Mouse (Mus musculus) lung, postnatal 0 days (tissue): Measurements from ENCODE around the gene Srp9.

Source experiments
- CTCF ChIP-seq: IDR thresholded peaks from 2 replicates; pipeline ENCODE4 v1.5.1; 2016; ENCODE audit warnings: antibody characterized with exemption, mild to moderate bottlenecking
- EP300 ChIP-seq: IDR thresholded peaks from 2 replicates; pipeline ENCODE4 v1.6.1; 2016; ENCODE audit warnings: antibody characterized with exemption, mild to moderate bottlenecking, control low read depth

DNA sequence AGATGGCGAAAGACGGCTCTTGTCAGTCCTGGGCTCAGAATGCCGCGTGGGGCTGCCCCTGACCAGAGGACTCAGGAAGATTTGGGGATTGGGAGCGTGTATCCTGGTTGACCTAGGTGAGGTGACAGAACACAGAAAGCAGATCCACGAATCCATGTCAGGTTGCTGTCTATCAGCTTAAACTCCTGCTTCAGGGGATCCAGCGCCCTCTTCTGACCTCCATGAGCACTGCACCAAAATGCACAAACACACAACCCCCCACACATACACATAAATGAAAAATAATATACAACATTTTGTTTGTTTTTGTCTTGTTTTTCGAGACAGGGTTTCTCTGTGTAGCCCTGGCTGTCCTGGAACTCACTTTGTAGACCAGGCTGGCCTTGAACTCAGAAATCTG, 13.6 kb downstream of the Srp9 start:
- TF ChIP-seq CTCF (peak; percentile 33), EP300 (no peak)
